Mouse (Mus musculus): ENCODE measurements around the gene Arsg.

Gene Arsg

DNA sequence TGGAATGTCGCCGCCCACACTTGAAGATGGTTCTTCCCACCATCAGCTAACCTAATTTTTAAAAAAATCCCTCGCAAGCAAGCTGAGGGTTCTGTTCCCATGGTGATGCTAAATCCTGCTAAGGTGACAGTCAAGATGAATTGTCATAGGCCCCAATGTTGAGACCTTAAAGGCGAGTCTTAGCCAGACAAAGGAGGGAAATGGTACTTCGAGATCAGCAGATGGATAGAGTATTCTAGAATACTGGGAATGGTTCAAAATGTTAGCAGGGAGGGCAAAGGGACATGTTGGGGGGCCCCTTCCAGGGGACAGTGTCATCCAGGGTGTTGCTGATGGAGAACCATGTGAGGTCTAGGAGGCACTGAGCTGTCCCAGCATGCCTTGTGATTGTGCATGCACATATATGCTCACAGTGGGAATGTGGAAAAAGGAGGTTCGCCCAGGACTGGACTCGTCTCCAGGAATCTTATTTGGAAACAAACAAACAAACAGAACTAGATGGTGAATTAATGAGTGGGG lies 23.4 kb downstream of the Arsg start:
- no peak for DNase-seq

DNA sequence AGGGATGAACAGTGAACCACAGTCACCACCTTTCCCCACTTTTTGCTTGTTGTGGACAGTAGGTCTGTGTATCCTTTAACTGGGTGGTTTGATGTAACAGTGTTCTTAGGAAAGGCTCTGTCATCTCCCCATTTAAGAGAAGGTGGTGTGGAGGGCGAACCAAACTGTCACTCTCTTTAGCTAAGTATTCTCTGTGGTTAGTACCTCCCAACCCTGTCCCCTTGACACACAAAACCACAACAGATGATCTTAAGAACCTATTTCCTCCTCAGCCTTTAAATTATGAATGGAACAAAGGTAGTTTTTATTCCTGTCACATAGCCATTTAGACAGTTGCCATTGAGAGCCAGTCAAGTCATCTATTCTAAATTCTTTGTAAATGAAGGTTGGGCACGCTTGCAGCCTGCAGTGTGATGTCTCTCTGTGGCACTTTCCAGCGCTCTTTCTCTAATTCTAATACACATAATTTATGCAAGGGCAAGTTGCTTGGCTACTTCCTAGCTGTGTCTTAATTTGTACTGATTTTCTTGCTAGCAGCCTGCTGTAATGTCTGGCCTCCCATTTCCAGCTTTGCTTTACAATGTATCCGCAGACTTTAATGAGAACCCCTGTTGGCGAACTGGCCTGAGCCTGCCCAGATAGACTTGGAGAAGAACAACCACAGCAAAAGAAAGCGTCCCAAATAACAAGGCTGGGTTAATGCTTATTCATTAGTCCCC lies 24.0 kb downstream of the Arsg start:
- no peak for DNase-seq

DNA sequence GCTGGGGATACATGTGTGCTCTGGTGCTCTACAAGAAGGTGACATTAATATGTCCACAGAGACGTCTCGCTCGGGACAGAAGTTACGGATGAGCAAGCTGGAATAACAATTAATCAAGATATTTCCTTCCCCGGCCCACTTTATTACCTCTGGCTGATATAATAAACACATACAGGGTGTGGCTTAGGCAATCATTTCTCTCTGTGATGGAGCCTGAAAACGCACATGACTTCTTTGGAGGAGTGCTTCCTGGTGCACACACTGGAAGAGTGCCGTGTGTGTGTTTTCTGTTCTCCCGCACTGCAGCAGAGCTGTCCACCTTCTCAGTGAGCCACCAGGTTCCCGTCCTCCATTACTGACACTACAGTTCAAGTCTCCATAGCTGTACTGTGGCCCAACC lies 24.8 kb downstream of the Arsg start:
- no peak for DNase-seq

DNA sequence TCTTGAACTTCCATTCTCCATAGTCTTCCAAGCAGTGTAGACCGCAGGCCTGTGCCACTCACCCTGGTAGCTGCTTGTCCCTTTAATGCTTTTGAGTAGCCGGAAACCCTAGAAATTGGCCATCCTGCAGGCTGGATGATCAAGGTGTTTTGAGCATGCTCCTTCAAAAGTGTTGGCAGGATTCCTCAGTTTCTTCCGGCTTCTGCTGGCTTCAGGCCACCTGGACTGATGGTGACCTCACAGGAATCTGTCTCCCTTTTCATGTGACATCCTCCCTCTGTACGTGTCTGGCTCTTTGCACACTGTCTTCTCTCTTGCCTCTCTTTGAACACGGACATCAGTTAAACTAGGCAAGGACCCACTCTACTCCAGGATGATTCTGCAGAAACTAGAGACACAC lies 27.0 kb downstream of the Arsg start:
- DNase-seq: peak; percentile 73

DNA sequence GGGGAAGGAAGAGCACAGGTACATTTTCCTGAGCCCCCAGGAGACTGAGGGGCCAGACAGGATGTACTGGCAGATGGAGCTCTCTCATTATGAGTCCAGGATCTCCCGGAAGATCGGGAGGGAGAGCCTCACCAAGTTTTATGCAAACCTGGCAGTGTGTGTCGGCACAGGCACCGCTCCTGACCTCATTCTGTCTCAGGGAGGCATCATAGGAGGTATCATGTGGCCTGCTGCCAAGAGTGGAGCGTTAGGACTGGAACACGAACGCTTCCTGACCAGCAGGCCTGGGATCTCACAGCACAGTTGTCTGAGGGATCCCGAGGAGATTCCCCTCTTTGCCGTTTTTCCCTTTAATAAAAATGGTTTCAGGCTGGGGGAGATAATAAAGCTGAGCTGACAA lies 31.8 kb downstream of the Arsg start:
- peak; percentile 96 for DNase-seq

DNA sequence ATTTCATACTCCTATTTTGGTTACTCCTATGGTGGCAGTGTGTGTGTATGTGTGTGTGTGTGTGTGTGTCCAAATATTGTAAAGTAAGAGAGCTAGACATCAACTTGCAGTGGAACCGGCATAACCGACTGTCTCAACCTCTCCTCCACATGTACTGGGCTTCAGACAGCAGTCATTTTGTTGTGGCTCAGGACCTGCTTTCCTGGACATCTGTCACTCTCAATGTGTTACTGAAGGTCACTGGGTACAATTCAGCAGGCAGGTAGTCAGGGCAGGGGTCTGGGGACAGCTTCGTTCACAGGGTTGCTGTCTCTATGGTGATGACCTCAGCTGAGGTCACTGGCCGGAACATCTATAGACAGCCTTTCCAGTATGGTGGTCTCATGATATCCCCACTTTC lies 32.6 kb downstream of the Arsg start:
- DNase-seq: no peak

DNA sequence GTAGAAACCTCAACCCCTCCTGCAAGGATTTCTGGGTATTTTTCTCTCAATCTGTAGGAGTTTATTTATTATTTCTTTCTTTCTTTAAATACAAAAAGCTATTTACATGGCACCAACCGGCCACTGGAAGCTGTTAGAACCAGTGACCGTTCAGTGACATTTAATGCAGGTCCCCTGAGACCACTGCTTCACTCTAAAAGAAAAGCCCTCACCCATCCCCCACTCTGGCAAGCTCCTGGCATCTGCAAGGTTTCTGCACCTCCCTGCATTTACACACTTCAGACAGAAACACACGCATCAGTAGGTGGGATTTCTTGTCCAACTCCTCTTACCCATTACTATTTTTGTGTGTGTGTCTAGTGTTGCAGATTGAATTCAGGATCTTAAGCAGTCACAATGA lies 33.9 kb downstream of the Arsg start:
- DNase-seq: no peak

DNA sequence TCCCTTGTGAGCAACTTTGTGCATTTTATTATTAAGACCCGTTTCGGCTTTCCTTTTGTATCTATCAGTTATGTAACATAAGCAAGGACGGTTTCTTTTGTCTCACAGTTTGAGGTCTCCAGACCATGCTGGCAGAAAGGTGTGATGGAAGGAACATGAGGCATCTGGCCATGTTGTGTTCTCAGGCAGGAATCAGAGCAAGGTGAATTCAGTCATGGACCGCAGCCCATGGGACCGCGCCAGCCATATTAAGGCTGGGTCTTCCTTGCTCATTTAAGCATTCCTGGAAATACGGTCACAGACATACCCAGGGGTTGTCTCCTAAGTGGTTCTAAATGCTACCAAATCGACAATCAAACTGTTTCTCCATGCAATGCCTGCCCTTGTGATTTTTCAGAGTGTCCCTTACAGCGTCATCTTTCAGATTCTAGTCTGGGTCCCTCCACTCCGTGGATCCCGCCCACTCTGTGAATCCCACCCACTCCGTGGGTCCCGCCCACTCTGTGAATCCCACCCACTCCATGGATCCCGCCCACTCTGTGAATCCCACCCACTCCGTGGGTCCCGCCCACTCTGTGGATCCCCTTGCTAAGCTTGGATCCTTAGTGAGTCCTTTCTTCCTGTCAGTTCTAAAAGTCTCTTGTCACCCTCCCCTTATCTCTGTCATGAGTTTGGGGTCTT lies 40.0 kb downstream of the Arsg start:
- no peak for DNase-seq

DNA sequence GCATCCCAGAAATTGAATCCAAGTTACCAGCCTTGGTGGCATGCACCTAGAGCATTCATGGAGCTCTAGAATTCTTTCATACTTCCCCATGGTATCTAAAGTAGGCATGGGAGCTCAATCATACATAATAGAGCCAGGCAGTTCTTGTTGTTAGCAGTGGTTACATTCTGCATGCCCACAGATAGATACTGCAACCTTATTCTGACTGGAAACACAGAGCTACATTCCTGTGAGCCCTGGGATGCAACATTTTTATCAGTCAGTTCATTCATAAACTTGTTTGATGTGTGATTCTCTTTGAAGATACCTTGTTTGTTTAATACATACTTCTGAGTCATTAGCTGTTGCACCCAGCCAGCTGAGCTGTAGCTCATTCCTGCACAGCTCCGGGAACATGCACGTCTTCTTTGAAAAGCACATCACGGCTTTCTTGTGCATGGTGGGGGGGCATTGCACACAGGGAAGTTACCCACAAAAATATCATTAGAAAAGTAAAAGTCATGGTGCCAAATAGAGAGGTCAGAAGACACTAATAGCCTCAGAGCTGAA lies 41.0 kb downstream of the Arsg start:
- DNase-seq: no peak

DNA sequence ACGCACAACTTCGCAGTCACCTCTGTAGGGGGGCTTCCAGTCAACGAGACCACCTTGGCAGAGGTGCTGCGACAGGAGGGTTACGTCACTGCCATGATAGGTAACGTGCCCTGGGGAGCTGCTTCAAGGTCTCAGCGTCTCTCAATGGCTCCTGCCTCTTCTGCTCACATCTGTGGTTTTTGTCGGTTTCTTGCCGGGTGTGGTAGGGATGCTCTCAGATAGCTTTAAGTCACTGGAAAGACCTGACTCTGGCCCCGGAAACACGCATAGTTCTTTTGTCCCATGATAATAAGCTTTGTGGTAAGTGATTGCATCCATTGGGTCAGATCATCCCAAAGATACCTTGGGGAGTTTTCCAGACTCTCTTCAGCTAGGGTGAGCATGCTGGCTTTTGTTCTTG lies 44.2 kb downstream of the Arsg start:
- no peak for DNase-seq

DNA sequence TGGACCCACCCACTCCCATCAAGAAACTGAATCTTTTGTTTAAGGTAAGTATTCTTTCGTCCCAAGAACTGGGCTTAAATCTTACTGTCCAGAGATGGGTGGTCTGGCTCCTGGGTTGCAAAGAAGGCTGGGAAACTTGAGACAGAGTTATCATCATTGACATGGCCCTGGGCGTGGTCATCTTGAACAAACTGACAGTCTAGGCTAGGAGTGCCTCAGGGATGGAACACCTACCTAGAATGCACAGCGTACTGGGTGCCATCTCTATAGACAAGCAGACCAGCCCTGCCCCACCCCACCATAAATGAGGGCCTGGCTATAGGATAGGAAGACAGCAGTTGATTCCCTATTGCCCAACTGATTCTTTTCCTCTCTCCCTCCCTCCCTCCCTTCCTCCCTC lies 44.6 kb downstream of the Arsg start:
- DNase-seq: no peak

DNA sequence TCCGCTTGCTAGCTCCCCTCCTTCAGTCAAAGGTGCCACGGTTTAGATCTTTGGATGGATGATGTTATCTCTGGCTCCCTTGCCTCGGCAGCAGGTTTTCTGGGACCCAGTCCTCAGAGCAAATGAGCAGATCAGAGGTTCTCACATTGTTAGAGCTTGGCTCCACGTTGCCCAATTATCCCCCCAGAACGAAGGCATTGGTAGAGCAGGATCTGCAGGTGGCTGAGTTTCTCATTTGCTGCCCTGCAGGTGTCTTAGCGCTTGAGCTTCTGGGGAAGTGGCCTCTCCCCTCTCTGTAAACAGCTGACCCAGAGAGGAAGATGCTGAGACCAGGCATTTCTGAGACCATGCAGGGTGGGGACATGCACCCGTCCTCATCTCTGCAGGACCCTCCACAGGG lies 47.8 kb downstream of the Arsg start:
- no peak for DNase-seq

DNA sequence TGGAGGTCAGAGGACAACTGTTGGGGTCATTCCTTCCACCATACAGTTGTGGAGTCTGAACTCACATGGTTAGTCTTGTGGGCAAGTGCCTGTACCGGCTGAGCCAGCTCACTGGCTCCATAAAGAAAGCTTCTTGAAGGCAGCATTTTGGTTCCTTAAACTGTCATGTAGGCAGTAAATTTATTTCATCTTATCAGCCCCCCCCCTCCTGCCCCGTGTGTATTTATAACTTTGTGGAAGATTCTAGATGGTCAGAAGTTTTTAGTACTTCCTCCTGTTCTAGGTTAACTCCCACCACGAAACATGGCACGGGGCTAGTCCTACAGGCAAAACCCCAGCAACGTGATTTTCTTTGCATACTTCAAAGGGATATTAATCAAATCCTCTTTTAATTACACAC lies 51.7 kb downstream of the Arsg start:
- DNase-seq: no peak

DNA sequence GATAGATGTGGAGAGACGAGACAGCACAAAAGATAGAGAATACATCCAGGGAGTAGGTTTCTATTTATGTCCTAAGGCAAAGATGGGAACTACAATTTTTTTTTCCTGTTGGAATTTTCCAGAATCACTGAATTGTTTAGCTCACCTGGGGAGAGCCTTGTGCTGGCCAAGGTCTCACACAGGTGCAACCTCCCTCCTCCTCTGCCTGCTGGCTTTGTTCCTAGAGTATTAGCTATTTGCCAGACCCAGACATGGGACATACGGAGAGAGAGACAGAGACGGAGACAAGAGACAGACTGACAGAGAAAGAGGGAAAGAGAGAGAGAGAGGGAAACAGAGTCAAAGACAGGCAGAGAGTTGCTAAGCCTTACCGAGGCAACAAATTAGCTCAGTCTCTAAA lies 52.4 kb downstream of the Arsg start:
- peak; percentile 73 for DNase-seq

DNA sequence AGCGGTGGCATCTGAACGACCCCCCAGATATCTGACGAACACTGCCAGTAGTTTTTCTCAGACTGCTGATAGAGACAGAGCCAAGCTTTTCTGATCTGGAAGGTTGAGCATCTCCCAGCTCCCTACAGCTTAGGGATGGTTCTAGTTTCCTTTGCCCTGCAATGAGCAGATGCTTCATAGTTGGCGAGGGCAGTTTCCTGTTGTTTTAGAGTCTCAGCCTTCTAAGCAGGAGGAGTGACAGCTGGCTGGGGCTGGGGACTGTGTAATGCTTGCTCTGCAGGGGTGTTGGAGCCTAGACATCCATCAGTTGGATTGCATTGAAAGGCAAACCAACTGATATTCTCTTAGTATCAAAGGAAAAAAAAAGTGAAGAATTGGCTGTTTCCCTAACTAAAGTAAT lies 56.9 kb downstream of the Arsg start:
- no peak for DNase-seq

DNA sequence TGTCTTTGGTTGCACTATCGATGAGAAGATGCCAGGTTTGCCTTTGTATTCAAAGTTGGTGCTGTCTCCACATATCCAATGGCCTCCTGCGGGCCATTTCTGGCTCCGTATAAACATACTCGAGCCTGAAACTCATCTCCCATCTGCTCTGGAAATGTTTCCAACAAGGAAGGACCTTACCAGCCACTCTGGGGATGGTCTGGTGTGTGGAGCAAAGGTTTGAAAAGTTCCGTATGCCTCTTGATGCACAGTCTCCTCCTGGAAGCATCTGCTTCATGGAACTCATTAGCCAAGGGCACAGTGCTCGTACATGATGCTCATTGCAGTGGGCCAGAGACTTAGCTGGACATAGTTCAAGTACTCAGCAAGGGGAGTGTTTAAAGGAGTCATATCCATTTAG lies 62.8 kb downstream of the Arsg start:
- peak; percentile 63 for DNase-seq

DNA sequence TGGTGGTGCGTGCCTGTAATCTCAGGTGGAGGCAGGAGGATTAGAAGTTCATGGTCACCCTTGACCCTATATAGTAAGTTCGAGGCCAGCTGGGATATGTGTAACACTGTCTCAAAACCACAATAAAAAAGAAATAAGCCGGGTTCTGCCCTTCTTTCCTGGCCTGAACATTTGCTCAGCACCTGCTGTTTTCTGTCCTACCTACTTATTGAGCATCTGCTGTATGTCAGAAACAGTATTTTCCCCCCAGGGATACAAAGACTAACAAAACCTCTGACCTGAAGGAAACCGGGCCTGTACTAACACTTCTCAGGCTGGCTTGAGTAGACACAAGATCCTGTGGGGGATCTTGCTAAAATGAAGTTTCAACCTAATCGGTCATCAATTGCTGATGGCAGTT lies 63.8 kb downstream of the Arsg start:
- no peak for DNase-seq

DNA sequence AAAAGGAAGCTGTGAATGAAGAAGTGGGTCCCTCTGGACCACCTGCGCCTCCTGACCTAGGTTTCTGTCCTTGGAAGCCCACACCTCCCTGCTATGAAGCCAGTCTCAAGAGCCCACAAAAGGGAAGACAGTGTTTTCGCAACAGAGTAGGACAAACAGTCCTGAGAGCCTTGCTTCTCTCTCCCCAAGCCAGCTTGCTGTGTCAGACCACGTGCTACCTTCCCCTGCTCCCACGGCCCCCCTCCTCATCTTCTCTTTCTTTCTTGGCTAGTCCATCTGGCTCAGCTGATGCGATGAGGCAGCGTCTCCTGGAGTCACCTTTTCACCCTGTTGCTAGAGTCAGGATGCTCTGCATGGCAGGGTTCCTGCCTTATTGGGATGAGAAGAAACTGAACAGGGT lies 66.1 kb downstream of the Arsg start:
- no peak for DNase-seq

DNA sequence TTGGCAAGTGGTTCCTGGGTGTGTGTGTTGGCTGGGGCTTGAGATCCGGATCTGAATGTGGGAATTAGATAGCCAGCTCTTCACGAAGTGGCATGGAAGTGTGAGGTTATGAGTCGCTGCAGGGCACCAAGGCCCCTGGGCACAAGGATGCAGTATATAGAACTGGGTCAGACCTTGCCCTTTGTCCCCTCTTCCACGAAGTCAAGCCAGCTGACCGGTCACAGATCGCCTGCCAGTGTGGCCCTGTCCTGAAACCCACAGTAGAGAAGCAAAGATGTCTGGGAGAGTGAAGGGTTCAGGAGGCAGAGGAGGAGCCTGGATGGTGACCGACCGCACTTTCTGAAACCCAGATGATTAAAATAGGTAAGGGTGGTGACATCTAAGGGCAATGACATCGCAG lies 70.3 kb downstream of the Arsg start:
- no peak for DNase-seq

DNA sequence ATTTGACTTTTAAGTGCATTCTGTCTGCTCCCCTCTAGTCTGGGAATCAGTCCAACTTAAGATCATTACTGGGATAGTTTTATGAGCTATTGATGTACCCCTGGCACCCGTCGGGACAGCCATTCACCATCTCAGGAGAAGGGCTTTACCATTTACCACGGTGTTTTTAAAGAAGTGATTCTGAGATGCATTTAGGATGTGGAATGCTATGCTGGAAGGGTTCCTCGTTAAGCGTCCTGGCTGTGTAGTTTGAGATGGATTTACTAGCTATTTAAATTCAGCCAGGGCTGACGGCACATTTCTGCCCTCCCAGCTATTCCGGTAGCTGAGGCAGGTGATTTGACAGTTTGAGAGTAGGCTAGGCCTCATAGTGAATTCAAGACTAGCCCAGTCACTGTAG lies 71.3 kb downstream of the Arsg start:
- no peak for DNase-seq

DNA sequence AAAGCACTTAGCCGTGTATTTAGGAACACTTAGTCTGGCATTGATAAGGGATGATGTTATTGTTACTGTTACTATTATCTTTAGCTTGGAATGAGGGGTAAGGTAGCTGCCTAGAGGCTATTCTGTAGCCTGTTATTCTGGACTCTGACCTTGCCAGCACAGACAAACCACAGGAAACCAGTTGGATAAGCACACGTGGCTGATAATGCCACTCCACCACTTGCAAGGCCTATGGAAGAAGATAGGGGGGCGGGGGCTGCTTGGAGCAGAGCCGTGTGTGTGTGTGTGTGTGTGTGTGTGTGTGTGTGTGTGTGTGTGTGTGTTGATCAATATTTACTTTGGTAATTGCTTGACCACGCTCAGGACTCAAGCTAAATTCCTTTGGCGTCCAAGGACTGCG lies 72.1 kb downstream of the Arsg start:
- no peak for DNase-seq

DNA sequence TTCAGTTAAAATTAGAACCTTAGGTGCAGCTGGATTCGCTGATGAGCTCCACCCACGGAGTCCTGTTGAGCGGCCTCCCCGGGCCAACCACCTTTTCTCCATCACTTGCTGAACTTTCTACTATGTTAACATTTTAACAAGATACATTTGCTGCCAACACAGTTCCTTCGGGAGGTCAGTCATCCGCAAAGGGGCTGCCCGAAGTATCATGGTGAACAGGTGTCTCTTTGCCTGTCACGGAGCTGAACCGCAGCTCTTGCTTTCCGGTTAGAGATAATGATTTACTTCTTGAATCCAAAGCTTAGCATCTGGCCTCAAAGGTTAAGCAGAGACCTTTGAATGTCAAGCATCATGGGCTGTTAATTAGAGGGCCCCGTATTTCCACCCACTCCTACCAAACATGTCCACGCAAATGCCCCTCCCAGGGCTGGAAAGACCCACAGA lies 72.5 kb downstream of the Arsg start:
- no peak for DNase-seq

DNA sequence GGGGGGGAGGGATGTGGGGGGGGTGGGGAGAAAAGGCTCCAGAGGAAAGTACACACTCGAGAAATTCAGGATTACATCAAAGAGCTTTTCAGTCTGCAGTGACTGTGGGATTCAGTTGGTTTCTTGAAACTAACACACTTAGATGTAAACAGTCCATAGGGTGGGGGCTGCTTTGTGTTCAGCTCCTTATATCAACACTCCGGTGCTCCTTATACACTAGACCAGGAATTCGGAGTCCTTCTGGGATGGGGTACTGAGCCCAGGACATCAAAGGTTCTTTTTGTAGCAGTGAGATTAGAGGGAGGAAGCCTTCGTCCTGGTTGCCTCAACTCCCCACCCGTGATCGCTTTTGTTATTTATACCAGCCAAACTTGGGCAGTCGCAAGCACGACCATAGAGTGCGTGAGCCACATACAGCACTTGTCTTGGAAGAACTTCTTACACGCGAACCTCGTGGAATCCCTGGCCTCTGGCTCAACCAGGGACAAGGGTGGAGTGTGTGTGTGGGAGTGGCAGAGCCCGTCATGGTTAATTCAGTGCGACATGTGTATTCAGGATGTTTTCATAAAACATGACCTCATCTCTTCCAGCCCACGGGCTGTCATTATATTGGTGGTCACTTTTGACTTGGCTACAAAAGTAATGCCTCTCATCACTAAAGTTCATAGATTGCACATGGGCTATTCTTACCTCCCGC lies 73.3 kb downstream of the Arsg start:
- no peak for DNase-seq

DNA sequence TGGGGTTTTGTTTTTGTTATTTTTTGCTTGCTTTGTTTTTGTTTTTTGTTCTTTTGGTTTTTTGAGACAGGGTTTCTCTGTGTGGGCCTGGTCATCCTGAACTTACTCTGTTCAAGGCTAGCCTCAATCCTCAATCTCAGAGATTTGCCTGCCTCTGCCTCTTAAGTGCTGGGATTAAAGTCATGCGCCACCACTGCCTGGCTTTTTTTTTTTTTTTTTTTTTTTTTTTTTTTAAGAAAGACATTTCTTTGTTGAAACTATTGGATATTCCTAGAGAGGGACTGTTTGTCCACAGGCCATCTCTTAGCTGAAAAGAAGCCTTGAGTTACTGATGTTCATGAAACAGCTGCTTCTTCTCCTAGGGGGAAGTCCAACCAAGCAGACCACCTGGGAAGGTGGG lies 74.5 kb downstream of the Arsg start:
- DNase-seq: no peak
